Mouse (Mus musculus) adrenal gland, postnatal 36 days (tissue): ENCODE results near the gene Cox19. TPM values are rescaled to one million over a fixed set of nuclear protein-coding genes. Genes with fewer than 3 reads are reported as not detected.
A peak's percentile ranks its signal among the peaks of the same experiment; 100 is the strongest.

ENCODE experiments used
- DNase-seq, 2 experiments: peaks; one replicate each; pipeline ENCODE4 v3.0.0; 2021; ENCODE audit warnings: mixed read lengths in 1 of 2
- microRNA-seq: library from miRNA; unstranded; fragments of <30 nt; microRNA quantifications from one replicate; pipeline ENCODE4 v1.2.0, GENCODE M21; 2021
- total RNA-seq, 2 experiments: library from RNA; stranded (reverse); gene quantifications; 2 replicates each; pipeline ENCODE4 v1.2.3; 2021

The Cox19 gene
- total RNA-seq, 2 experiments from 2014 or later, result 71.0 to 87.5 TPM

- no peak for DNase-seq
Observed at GRCm38 (mm10) chr5:139294089-139294488, 57.1 kb downstream of the Cox19 start.

GRCm38 (mm10) chr5:139291811-139292560 is 59.2 kb downstream of the Cox19 start:
- DNase-seq, result no peak

GRCm38 (mm10) chr5:139290467-139291259 is 60.6 kb downstream of the Cox19 start:
- DNase-seq, result no peak

- DNase-seq, result no peak
Observed at GRCm38 (mm10) chr5:139288591-139288990, 62.6 kb downstream of the Cox19 start.

GRCm38 (mm10) chr5:139287787-139288186 is 63.4 kb downstream of the Cox19 start:
- DNase-seq, result no peak

GRCm38 (mm10) chr5:139287099-139287498 is 64.1 kb downstream of the Cox19 start:
- DNase-seq, result no peak

Small RNA genes within 50 kb of the gene (microRNA-seq; reads per million reads assigned to microRNA genes)
- gene Mir339, result 410 reads per million, percentile 69 among the genes with 10 or more reads in this experiment

Other genes with a start within 250 kb of the Cox19 start
- 10 to 100 TPM; 20.2 to 52.4 TPM for gene Prkar1b, start 201.4 kb downstream of the Cox19 start, total RNA-seq
- gene Dnaaf5, start 201.2 kb downstream of the Cox19 start, total RNA-seq, result 10 to 100 TPM; 22.7 to 22.8 TPM
- gene Sun1, start 150.8 kb downstream of the Cox19 start, total RNA-seq, result 100 to 1,000 TPM in 1 of 2 experiments, 10 to 100 TPM in 1; 73.4 to 105 TPM
- 10 to 100 TPM; 80.1 to 97.0 TPM for gene Get4, start 99.1 kb downstream of the Cox19 start, total RNA-seq
- 1 to 10 TPM; 5.0 to 8.5 TPM for gene Adap1, start 25.8 kb downstream of the Cox19 start, total RNA-seq
- gene Cyp2w1, start 1.2 kb upstream of the Cox19 start, total RNA-seq, result not detected
- gene Gpr146, start 26.3 kb upstream of the Cox19 start, total RNA-seq, result 10 to 100 TPM; 15.2 to 17.9 TPM
- gene C130050O18Rik, start 53.9 kb upstream of the Cox19 start, total RNA-seq, result under 1 TPM; 0.49 to 0.79 TPM
- gene Gper1, start 71.7 kb upstream of the Cox19 start, total RNA-seq, result 1 to 10 TPM; 2.8 to 4.7 TPM
- gene 3110082I17Rik, start 109.1 kb upstream of the Cox19 start, total RNA-seq, result 10 to 100 TPM; 11.9 to 12.3 TPM
- gene Zfand2a, start 133.1 kb upstream of the Cox19 start, total RNA-seq, result 10 to 100 TPM; 28.6 to 34.9 TPM
- gene Uncx, start 192.1 kb upstream of the Cox19 start, total RNA-seq, result not detected